Mouse (Mus musculus): ENCODE data around the gene Slc13a5. TPM values are rescaled to one million over a fixed set of nuclear protein-coding genes. Genes with fewer than 3 reads are reported as not detected.

The Slc13a5 gene
- polyA plus RNA-seq, 1 experiment from 2014 or later = not detected

DNA sequence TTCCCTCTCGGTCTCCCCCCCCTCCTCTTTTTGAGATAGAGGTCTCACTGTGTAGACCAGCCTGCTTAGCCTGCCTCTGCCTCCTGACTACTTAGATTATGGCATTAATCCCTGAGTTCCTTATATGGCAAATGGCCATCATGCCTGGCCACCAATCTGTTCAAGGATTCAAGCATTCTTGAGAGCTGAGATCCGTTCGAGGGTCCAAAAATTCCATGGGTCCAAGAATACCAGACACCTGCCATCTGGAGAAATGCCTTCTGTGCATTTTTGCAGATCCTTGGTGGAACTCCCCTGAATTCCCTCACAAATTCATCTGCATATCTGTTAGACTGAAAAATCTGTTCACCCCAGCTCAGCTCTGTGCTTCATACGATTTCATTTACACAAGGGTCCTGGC is 43.6 kb downstream of the Slc13a5 start:
- H3K9me3 ChIP-seq (ENCODE audit: control insufficient read depth, low read length) = no peaks in the 10 kb centered on the region

DNA sequence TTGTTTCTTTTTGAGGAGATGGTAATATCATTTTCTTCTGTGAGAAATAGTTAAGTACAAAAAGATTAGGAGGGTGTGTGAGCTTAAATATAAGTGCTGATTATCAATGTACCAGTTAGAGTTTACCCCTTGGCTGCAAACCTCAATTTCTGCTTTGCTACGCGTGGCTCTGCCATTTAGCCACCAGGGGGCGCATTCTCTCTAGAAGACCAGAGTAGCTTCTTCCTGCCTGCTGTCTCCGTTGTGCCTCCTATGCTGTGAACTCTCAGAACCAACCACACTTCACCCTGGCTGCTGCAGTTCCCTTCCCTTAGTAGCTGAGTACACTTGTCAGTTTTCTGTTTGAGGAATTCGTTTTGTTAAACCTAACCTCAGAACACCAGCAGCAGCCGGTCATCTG is 45.7 kb downstream of the Slc13a5 start:
- no peaks in the 10 kb centered on the region for H3K9me3 ChIP-seq (ENCODE audit: control insufficient read depth, low read length)
- H3K4me3 ChIP-seq (ENCODE audit: low read depth, low read length) = no peak overlapping the region
- ATAC-seq (replicated peaks; ENCODE audit: low FRiP score) (0 out of 2 replicates have a peak, but pooled peaks have one; percentile 39), DNase-seq (ENCODE audit: low spot score) (peak; percentile 50)
- H3K36me3 ChIP-seq (ENCODE audit: control insufficient read depth, insufficient read depth, low read length) = no peaks in the 10 kb centered on the region
- WGBS = 15% methylated on average over 6 of the region's 6 CpGs
- H3K27ac ChIP-seq (ENCODE audit: low read depth, low read length) = no peak overlapping the region
- no peaks in the 10 kb centered on the region for H3K4me1 ChIP-seq (replicated peaks; ENCODE audit: control insufficient read depth, insufficient read depth, low read length)
- H3K4me2 ChIP-seq = no peak overlapping the region
- H3K9ac ChIP-seq (ENCODE audit: low read depth, low read length) = no peak overlapping the region
- no peaks in the 10 kb centered on the region for H3K27me3 ChIP-seq (replicated peaks; ENCODE audit: control insufficient read depth, insufficient read depth, low read length)

More for the DNA sequence above, 43.6 kb downstream of the Slc13a5 start:
- Histone ChIP-seq H3K4me2 (no peak overlapping the region), H3K36me3 (ENCODE audit: control insufficient read depth, insufficient read depth, low read length) (no peaks in the 10 kb centered on the region), H3K9ac (ENCODE audit: low read depth, low read length) (no peak overlapping the region), H3K27ac (ENCODE audit: low read depth, low read length) (no peak overlapping the region), H3K4me1 (replicated peaks; ENCODE audit: control insufficient read depth, insufficient read depth, low read length) (no peaks in the 10 kb centered on the region), H3K4me3 (ENCODE audit: low read depth, low read length) (no peak overlapping the region), H3K27me3 (replicated peaks; ENCODE audit: control insufficient read depth, insufficient read depth, low read length) (no peaks in the 10 kb centered on the region; the same call in 1 of the 2 replicates)
- ATAC-seq (replicated peaks; ENCODE audit: low FRiP score) (no peak), DNase-seq (ENCODE audit: low spot score) (no peak)
- WGBS = 76% methylated on average over 4 of the region's 4 CpGs

DNA sequence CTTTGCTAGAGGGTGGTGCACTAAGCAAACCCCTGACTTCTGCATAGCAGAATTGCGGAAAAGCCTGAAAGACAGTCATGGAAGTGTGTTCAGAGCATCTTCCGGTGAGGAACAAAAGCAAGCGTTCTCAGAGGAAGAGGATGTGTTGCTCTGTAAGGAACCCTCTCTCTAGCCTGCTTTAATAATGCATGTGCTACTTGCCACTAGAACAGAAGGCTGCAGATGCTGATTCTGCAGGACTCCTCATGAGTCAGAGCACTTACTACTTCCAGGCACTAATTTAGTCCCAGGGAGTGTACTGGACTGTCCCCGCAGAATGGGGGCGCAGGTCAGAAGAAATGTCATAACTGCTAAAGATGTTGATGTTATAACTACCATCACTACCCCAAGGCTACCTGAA is 49.9 kb downstream of the Slc13a5 start:
- no peaks in the 10 kb centered on the region for H3K36me3 ChIP-seq (ENCODE audit: control insufficient read depth, insufficient read depth, low read length)

DNA sequence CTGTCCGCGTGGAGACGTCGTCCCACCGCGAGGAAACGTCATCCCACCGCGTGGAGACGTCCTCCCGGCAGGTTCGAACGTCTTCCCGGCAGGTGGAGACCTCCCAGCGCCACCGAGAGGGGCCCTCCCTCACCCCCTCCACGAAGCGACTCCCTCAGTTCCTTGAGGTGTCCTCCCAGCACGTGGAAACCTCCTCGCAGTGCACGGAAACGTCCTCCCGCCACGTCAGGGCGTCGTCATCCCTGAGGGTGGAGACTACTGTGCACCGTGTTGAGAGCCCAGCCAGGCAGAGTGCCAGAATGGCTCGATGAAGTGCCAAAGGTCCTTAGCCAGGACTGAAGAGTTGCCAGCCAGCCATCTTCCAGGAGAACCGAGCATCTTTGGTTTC is 51.6 kb downstream of the Slc13a5 start, which contains the start of gene Med31:
TSS of gene Med31 (minus strand) at position 183 of the 388 bp plus-strand sequence.
- peak; percentile 71 for ATAC-seq (replicated peaks; ENCODE audit: low FRiP score)
- H3K9me3 ChIP-seq (ENCODE audit: control insufficient read depth, low read length) = no peaks in the 10 kb centered on the region
- peak within 1 kb of the TSS; percentile 77 for H3K9ac ChIP-seq (ENCODE audit: low read depth, low read length)
- H3K36me3 ChIP-seq (ENCODE audit: control insufficient read depth, insufficient read depth, low read length) = no peaks in the 10 kb centered on the region; the same call in 1 of the 2 replicates
- H3K4me1 ChIP-seq (replicated peaks; ENCODE audit: control insufficient read depth, insufficient read depth, low read length) = 0 out of 2 replicates have a peak, but pooled peaks cover 4% of the 10 kb centered on the region
- H3K4me2 ChIP-seq = peak within 1 kb of the TSS; percentile 89
- WGBS = 4% methylated on average over 29 of the region's 29 CpGs
- H3K4me3 ChIP-seq (ENCODE audit: low read depth, low read length) = peak within 1 kb of the TSS; percentile 72
- H3K27ac ChIP-seq (ENCODE audit: low read depth, low read length) = no peak within 1 kb of the TSS
- no peaks in the 10 kb centered on the region for H3K27me3 ChIP-seq (replicated peaks; ENCODE audit: control insufficient read depth, insufficient read depth, low read length)
- DNase-seq (ENCODE audit: low spot score) = no peak

More for the DNA sequence above, 49.9 kb downstream of the Slc13a5 start:
- Histone ChIP-seq H3K4me3 (ENCODE audit: low read depth, low read length) (no peak overlapping the region), H3K4me1 (replicated peaks; ENCODE audit: control insufficient read depth, insufficient read depth, low read length) (0 out of 2 replicates have a peak, but pooled peaks cover 4% of the 10 kb centered on the region), H3K27ac (ENCODE audit: low read depth, low read length) (no peak overlapping the region), H3K27me3 (replicated peaks; ENCODE audit: control insufficient read depth, insufficient read depth, low read length) (no peaks in the 10 kb centered on the region), H3K9ac (ENCODE audit: low read depth, low read length) (no peak overlapping the region), H3K9me3 (ENCODE audit: control insufficient read depth, low read length) (no peaks in the 10 kb centered on the region), H3K4me2 (no peak overlapping the region)
- DNase-seq (ENCODE audit: low spot score) (no peak), ATAC-seq (replicated peaks; ENCODE audit: low FRiP score) (no peak)
- 80% methylated on average over 5 of the region's 5 CpGs for WGBS

DNA sequence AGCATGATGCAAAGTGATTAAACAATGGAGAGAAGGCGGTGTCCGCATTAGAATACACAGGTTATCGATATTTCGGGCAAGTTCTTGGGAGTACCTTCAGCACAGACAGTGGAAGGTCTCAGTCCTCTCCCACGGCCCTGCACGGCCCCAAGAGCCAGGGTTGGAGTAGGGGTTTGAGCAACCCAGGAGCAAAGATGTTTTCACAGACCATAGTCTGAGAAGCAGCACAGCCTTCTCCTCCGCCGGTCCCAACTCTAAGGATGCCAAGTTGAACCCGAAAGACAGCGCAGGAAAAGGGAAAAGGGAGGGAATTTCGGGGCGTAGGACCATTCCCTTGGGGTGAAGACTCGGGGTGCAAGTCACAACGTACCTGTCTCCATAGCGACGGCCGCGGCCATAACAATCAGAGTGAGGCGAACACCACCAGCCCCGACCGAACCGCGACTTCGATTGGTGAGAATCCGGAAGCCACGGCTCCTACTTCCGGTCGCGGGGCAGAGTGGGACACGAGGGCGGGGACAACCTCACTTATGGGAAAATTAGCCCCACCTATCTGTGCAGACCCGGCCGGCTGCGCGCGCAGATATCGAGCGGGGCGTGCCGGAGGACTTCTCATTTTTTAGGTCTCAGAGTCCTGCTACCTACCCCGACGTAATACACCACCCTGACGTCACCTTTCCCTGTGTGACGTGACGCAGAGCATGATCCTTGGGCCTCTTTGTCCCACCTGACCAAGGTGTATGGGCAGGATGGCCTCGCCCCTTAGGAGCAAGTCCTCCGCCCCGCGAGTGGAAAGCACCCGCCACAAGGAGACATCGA is 52.2 kb downstream of the Slc13a5 start:
- Histone ChIP-seq H3K4me1 (replicated peaks; ENCODE audit: control insufficient read depth, insufficient read depth, low read length) (0 out of 2 replicates have a peak, but pooled peaks cover 4% of the 10 kb centered on the region), H3K9ac (ENCODE audit: low read depth, low read length) (peak overlapping the region; percentile 77), H3K4me3 (ENCODE audit: low read depth, low read length) (peak overlapping the region; percentile 72), H3K36me3 (ENCODE audit: control insufficient read depth, insufficient read depth, low read length) (no peaks in the 10 kb centered on the region; the same call in 1 of the 2 replicates), H3K4me2 (peak overlapping the region; percentile 89), H3K27ac (ENCODE audit: low read depth, low read length) (no peak overlapping the region), H3K9me3 (ENCODE audit: control insufficient read depth, low read length) (no peaks in the 10 kb centered on the region), H3K27me3 (replicated peaks; ENCODE audit: control insufficient read depth, insufficient read depth, low read length) (no peaks in the 10 kb centered on the region)
- WGBS = 1% methylated on average over 51 of the region's 51 CpGs
- DNase-seq (ENCODE audit: low spot score) (peak; percentile 96), ATAC-seq (replicated peaks; ENCODE audit: low FRiP score) (peak; percentile 95)

DNA sequence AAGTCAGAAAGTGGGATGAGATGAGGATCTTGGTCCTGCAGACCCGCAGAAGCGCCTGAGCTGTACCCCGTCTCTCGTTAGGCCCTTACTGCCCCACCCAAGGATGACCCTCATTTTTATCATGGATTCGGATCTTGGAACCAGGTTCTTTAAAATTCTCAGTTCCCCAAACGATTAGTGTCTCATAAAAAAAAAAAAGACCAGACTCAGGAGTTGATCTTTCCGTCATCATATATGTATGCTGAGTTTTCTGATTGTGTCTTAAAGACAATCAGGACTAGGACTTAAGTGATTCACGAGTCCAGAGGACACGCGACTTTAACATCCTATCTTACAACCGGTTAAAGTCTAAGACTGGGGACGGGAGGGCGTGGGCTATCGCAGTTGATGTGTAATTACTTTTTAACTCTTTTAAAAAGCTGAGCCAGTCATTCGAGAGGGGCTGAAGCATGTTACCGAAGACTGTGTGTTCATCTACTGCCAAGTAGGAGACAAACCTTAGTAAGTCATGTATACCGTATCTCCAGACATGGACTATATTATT is 59.1 kb downstream of the Slc13a5 start:
- Histone ChIP-seq H3K4me2 (peak overlapping the region; percentile 95), H3K4me1 (replicated peaks; ENCODE audit: control insufficient read depth, insufficient read depth, low read length) (peaks cover 11% of the 10 kb centered on the region), H3K9me3 (ENCODE audit: control insufficient read depth, low read length) (no peaks in the 10 kb centered on the region), H3K27ac (ENCODE audit: low read depth, low read length) (no peak overlapping the region; the same call in 1 of the 2 replicates), H3K36me3 (ENCODE audit: control insufficient read depth, insufficient read depth, low read length) (no peaks in the 10 kb centered on the region; the same call in 1 of the 2 replicates), H3K4me3 (ENCODE audit: low read depth, low read length) (peak overlapping the region; percentile 85), H3K9ac (ENCODE audit: low read depth, low read length) (peak overlapping the region; percentile 83), H3K27me3 (replicated peaks; ENCODE audit: control insufficient read depth, insufficient read depth, low read length) (no peaks in the 10 kb centered on the region)
- WGBS = 12% methylated on average over 17 of the region's 17 CpGs
- ATAC-seq (replicated peaks; ENCODE audit: low FRiP score) = no peak
- DNase-seq (ENCODE audit: low spot score) = no peak

DNA sequence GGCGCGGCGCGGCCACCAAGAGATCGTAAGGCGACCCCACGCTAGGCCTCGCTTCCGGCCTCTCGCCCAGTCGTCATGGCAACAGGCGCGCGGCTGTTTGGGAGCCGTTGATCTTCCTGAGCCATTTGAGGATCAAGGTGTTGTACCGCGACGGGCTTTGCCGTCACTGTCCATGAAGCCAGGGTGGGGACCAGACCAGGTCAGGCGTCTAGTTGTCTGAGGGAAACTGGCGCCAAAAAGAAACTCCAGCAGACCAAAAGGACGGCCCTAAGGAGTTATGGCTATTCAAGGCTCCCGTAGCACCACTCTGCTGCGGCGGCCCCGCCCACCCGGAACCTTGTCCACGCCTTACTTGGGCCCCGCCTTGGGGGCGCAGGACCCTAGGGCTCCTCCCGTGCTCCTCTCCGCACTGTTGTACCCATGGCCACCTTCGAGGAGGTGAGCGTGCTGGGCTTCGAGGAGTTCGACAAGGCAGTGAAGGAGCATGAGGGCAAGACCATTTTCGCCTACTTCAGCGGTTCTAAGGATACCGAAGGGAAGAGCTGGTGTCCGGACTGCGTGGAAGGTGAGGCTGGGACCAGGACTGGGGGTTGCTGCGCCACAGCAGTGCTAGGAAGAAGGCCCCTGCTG is 59.7 kb downstream of the Slc13a5 start, which contains the start of the genes 4933427D14Rik and Txndc17:
TSS of gene 4933427D14Rik (minus strand) at position 256 of the 630 bp plus-strand sequence.
TSS of gene Txndc17 (plus strand) at position 344 of the 630 bp plus-strand sequence.
- under 1% methylated on average over 42 of the region's 42 CpGs for WGBS
- H3K27ac ChIP-seq (ENCODE audit: low read depth, low read length) = peak within 1 kb of the TSS; percentile 54

More for the DNA sequence above, 59.7 kb downstream of the Slc13a5 start, which contains the start of the genes 4933427D14Rik and Txndc17:
- Histone ChIP-seq H3K4me1 (replicated peaks; ENCODE audit: control insufficient read depth, insufficient read depth, low read length) (peaks cover 11% of the 10 kb centered on the region), H3K27me3 (replicated peaks; ENCODE audit: control insufficient read depth, insufficient read depth, low read length) (no peaks in the 10 kb centered on the region), H3K4me3 (ENCODE audit: low read depth, low read length) (peak within 1 kb of the TSS; percentile 85), H3K9me3 (ENCODE audit: control insufficient read depth, low read length) (no peaks in the 10 kb centered on the region), H3K9ac (ENCODE audit: low read depth, low read length) (peak within 1 kb of the TSS; percentile 83), H3K4me2 (peak within 1 kb of the TSS; percentile 95), H3K36me3 (ENCODE audit: control insufficient read depth, insufficient read depth, low read length) (no peaks in the 10 kb centered on the region; the same call in 1 of the 2 replicates)
- DNase-seq (ENCODE audit: low spot score) (peak; percentile 93), ATAC-seq (replicated peaks; ENCODE audit: low FRiP score) (peak; percentile 94)
